Mouse (Mus musculus) midbrain, embryonic 16.5 days (tissue): ENCODE data around the gene Sorl1. TPM values are rescaled to one million over a fixed set of nuclear protein-coding genes. Genes with fewer than 3 reads are reported as not detected.

Experiments
- ATAC-seq: fragments of 200-750 bp; cut with Nextera tagmentation; 2 replicates; pipeline ENCODE4 v1.8.0; 2017; ENCODE audit warnings: moderate TSS enrichment
- H3K27ac ChIP-seq: fragments of 300-500 bp; sonication (generic); 2 replicates; pipeline ENCODE4 v1.5.1; 2014; ENCODE audit warnings: mild to moderate bottlenecking, low read length, mixed read lengths
- H3K27me3 ChIP-seq: fragments of 300-500 bp; sonication (generic); 2 replicates; pipeline ENCODE4 v1.6.1; 2014; ENCODE audit warnings: low read depth, low read length, mixed read lengths; ENCODE audit not compliant: control insufficient read depth, insufficient read depth
- H3K36me3 ChIP-seq: fragments of 300-500 bp; sonication (generic); 2 replicates; pipeline ENCODE4 v1.6.1; 2014; ENCODE audit warnings: mild to moderate bottlenecking, low read length, moderate library complexity, mixed read lengths; ENCODE audit not compliant: control insufficient read depth, insufficient read depth
- H3K4me1 ChIP-seq: fragments of 300-500 bp; sonication (generic); 2 replicates; pipeline ENCODE4 v1.6.1; 2014; ENCODE audit warnings: mild to moderate bottlenecking, low read length, mixed read lengths; ENCODE audit not compliant: control insufficient read depth, insufficient read depth
- H3K4me2 ChIP-seq: fragments of 300-500 bp; sonication (generic); 2 replicates; pipeline ENCODE4 v1.6.1; 2014; ENCODE audit warnings: mild to moderate bottlenecking, low read length, mixed read lengths
- H3K4me3 ChIP-seq: fragments of 300-500 bp; sonication (generic); 2 replicates; pipeline ENCODE4 v1.5.1; 2014; ENCODE audit warnings: low read depth, mild to moderate bottlenecking, low read length, moderate library complexity, mixed read lengths
- H3K9ac ChIP-seq: fragments of 300-500 bp; sonication (generic); 2 replicates; pipeline ENCODE4 v1.6.1; 2014; ENCODE audit warnings: low read depth, low read length, mixed read lengths
- H3K9me3 ChIP-seq: fragments of 300-500 bp; sonication (generic); replicated peaks from 2 replicates; pipeline ENCODE4 v1.6.1; 2014; ENCODE audit warnings: mild to moderate bottlenecking, low read length, mixed read lengths; ENCODE audit not compliant: control insufficient read depth, poor library complexity, severe bottlenecking
- WGBS: fragments of 180-500 bp; shearing (Covaris S2); extraction: QIAGEN DNeasy Blood & Tissue Kit; methylation state at CpG from one replicate; pipeline ENCODE4 v1.1.7; 2014; 5-methylcytosine and 5-hydroxymethylcytosine counted together
- polyA plus RNA-seq: library from polyadenylated mRNA; unstranded; fragments of >200 nt; fragmentation: Nextera tagmentation; extraction: Ambion mirVana; gene quantifications from 2 replicates; pipeline ENCODE4 v1.2.1, GENCODE M21; 2015

Sorl1 gene
- polyA plus RNA-seq, 1 experiment from 2014 or later = 6.8 TPM

DNA sequence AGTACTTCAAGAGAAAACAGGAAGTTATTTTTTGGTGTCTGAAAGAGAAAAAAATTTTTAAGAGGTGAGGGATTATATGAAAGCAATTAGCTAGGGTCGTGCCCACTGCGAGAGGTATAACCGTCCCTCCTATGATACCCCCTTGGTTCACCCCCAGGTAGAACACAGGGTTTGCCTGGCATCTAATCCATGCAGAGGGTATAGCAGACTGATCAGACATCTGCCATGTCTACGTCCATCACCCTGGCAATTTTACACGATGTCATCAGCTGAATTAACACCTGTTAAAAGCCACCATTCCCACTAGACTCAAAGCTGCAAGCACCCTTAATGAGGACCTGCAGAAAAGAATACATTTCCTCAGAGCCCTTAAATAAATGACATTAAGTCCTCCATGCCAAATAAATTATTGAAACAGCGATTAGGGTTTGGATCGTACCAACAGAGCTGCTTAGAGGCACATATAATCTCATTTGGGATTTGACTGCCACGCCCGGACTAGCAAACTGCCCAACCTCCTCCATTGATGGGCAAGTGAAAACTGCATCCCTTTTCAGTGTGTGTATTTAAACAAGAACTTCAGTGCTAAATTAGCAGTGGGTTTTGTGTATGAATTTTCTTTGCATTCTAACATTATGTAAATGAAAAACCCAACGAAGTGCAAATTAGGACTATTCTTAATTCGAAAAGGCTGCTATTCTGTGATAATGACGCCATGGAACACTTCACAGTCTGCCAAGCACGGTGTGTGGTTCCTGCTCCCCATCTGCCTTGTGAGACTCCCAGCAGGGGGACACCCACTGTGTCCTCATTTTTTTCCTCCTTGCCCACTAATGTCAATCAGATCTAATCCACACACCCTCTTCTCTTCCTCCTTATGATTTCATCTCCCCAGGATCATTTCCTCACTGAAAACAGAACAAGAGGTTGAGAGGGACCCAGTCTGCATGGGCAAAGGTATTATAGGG lies 7.0 kb upstream of the Sorl1 start:
- no peaks in the 10 kb centered on the region for H3K27me3 ChIP-seq
- H3K4me1 ChIP-seq = 0 out of 2 replicates have a peak, but pooled peaks cover 3% of the 10 kb centered on the region
- no peak overlapping the region for H3K4me2 ChIP-seq
- no peaks in the 10 kb centered on the region for H3K9me3 ChIP-seq
- 48% methylated on average over 13 of the region's 13 CpGs for whole genome bisulfite sequencing
- ATAC-seq = no peak
- no peak overlapping the region for H3K9ac ChIP-seq
- no peak overlapping the region for H3K27ac ChIP-seq
- H3K36me3 ChIP-seq = no peaks in the 10 kb centered on the region
- no peak overlapping the region for H3K4me3 ChIP-seq

GRCm38 (mm10) chr9:42127983-42128382 lies 3.9 kb upstream of the Sorl1 start:
- H3K4me1 ChIP-seq = peaks cover 4% of the 10 kb centered on the region; the same call in 1 of the 2 replicates
- no peak overlapping the region for H3K4me3 ChIP-seq
- H3K27ac ChIP-seq = no peak overlapping the region
- H3K36me3 ChIP-seq = no peaks in the 10 kb centered on the region
- H3K9ac ChIP-seq = no peak overlapping the region
- H3K27me3 ChIP-seq = no peaks in the 10 kb centered on the region
- no peak for ATAC-seq
- H3K4me2 ChIP-seq = no peak overlapping the region
- no peaks in the 10 kb centered on the region for H3K9me3 ChIP-seq
- WGBS = 70% methylated on average over 5 of the region's 5 CpGs

DNA sequence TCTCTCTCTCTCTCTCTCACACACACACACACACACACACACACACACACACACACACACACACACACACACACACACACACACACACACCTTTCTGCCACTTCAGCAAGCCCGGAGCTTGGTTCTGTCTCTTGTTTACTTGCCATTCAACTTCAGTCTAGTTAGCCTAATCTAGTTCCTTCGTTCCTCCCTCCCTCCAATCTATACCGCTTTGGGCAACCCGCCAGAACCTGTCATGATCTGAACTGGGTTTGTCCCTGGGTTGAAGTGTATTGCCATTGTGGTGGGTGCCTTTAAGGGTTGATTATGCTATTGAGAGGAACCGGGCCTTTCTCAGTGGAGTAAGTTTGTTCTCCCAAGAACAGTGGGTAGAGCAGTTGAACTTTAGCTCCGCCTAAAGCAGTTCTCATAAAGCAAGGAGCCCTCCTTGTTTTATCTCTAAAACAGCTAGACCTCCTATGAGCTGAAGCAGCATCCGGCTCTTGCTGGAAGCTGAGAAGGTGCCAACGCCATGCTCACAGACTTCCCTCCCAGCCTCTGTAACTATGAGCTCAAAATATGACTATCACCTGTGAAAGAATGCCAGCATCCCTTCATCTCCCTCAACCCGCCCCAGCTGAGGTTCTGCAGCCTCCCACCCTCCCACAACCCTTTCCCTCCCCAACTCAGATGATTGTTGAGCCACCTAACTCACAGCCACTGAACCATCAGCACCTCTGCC lies 1.3 kb upstream of the Sorl1 start:
- Histone ChIP-seq H3K9ac (no peak overlapping the region), H3K27me3 (no peaks in the 10 kb centered on the region), H3K4me1 (peaks cover 12% of the 10 kb centered on the region), H3K36me3 (no peaks in the 10 kb centered on the region), H3K27ac (no peak overlapping the region), H3K9me3 (no peaks in the 10 kb centered on the region), H3K4me2 (no peak overlapping the region), H3K4me3 (no peak overlapping the region)
- WGBS = 83% methylated on average over 9 of the region's 9 CpGs
- no peak for ATAC-seq

GRCm38 (mm10) chr9:42123204-42123603 lies 893 bp downstream of the Sorl1 start:
- ATAC-seq = peak; percentile 33; the same call in 1 of the 2 replicates
- WGBS = 26% methylated on average over 11 of the region's 11 CpGs
- no peaks in the 10 kb centered on the region for H3K9me3 ChIP-seq
- H3K9ac ChIP-seq = peak overlapping the region; percentile 85
- H3K4me3 ChIP-seq = peak overlapping the region; percentile 71
- no peaks in the 10 kb centered on the region for H3K36me3 ChIP-seq
- peak overlapping the region; percentile 82 for H3K4me2 ChIP-seq
- H3K27me3 ChIP-seq = no peaks in the 10 kb centered on the region
- H3K4me1 ChIP-seq = peaks cover 12% of the 10 kb centered on the region
- H3K27ac ChIP-seq = peak overlapping the region; percentile 61; the same call in 1 of the 2 replicates

DNA sequence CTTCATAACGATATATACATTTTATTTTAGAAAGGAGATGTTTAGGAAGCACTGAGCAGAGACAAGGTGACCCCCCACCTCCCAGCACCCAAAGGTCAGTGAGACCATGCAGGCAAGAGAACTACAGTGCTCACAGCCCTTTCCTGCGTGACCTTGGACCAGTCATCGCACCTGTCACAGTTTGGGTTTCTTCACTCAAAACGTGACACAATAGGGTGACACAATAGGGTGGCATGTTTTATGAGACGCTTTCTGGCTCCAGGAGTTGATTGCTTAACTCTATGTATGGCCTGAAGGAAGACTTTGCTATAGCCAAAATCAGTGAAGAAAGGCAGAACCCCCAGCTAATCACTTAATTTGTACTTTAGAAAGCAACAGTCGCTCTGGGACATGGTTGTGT lies 1.7 kb downstream of the Sorl1 start:
- H3K4me1 ChIP-seq = peaks cover 12% of the 10 kb centered on the region
- H3K36me3 ChIP-seq = no peaks in the 10 kb centered on the region
- ATAC-seq = no peak
- no peaks in the 10 kb centered on the region for H3K27me3 ChIP-seq
- peak overlapping the region; percentile 82 for H3K4me2 ChIP-seq
- H3K27ac ChIP-seq = no peak overlapping the region
- no peak overlapping the region for H3K9ac ChIP-seq
- peak overlapping the region; percentile 71 for H3K4me3 ChIP-seq
- H3K9me3 ChIP-seq = no peaks in the 10 kb centered on the region
- WGBS = 92% methylated on average over 6 of the region's 6 CpGs

DNA sequence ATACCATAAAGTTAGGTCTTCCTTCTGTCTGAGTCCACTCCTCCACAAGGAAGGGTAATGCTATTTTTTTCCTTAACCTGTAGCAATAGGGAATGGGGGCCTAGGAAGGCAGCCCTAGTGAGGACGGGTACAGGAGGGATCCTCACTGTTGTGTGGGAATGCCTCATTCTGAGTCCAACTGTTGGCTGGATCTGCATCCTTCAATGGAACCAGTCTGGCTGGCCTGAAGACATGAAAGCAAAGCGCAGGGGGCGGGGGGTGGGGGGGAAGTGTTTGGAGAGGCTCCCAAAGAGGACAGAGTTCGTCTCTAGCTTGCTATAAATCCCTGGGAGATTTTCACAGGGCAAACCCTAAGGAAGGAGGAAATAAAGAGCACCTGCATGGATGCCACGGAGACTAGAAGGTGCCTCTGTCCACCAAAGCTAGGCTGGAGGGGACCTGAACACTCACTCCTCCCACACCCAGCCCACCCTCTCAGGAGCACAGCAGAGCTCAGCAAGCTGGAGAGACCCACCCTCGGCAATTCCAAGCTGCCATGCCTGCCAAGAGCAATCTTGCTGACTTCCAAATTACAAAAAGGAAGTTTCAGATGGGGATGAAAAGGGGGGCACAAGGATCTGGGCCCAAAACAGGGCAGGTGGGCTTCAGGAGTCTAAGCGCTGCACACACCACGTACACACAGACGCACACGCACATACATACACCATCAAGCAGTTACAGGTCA lies 2.3 kb downstream of the Sorl1 start:
- Histone ChIP-seq H3K4me1 (peaks cover 12% of the 10 kb centered on the region), H3K4me3 (no peak overlapping the region), H3K4me2 (peak overlapping the region; percentile 82), H3K36me3 (no peaks in the 10 kb centered on the region), H3K9ac (no peak overlapping the region), H3K27ac (no peak overlapping the region), H3K27me3 (no peaks in the 10 kb centered on the region), H3K9me3 (no peaks in the 10 kb centered on the region)
- WGBS = 78% methylated on average over 10 of the region's 10 CpGs
- ATAC-seq = no peak

GRCm38 (mm10) chr9:42116418-42117056 lies 7.6 kb downstream of the Sorl1 start:
- no peak overlapping the region for H3K4me2 ChIP-seq

DNA sequence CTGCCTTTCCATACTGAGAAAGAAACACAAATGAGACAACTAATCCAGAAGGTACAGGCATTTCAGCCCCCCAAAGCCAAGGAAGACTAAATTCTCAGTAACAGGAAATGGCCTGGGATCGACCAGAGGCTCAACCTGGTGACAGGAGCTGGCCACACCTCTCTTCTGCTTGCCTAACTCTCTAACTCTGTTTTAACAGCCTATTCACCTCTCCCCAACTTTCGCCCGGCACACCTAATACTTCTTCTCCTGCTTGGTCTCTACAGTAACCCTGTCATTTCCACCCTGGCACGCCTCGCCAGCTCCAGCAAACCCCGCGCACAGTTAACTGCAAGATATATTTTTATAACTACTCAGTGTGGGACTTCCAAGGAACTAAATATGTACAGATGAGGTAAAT lies 9.0 kb downstream of the Sorl1 start:
- Histone ChIP-seq H3K27ac (no peak overlapping the region), H3K27me3 (no peaks in the 10 kb centered on the region), H3K4me1 (peaks cover 6% of the 10 kb centered on the region; the same call in 1 of the 2 replicates), H3K9me3 (no peaks in the 10 kb centered on the region), H3K4me3 (no peak overlapping the region), H3K36me3 (no peaks in the 10 kb centered on the region), H3K9ac (no peak overlapping the region), H3K4me2 (no peak overlapping the region)
- 96% methylated on average over 7 of the region's 7 CpGs for WGBS
- ATAC-seq = no peak

More at GRCm38 (mm10) chr9:42116418-42117056, 7.6 kb downstream of the Sorl1 start:
- no peak overlapping the region for H3K4me3 ChIP-seq
- no peaks in the 10 kb centered on the region for H3K36me3 ChIP-seq
- H3K9ac ChIP-seq = no peak overlapping the region
- 0 out of 2 replicates have a peak overlapping the region, but pooled peaks have one; percentile 7 for H3K27ac ChIP-seq
- H3K27me3 ChIP-seq = no peaks in the 10 kb centered on the region
- WGBS = 74% methylated on average over 10 of the region's 10 CpGs
- peaks cover 8% of the 10 kb centered on the region for H3K4me1 ChIP-seq
- ATAC-seq = peak; percentile 14; the same call in 1 of the 2 replicates
- H3K9me3 ChIP-seq = no peaks in the 10 kb centered on the region
